Mouse (Mus musculus) kidney, embryonic 15.5 days (tissue): ENCODE results near the gene AA792892. TPM values are rescaled to one million over a fixed set of nuclear protein-coding genes. Genes with fewer than 3 reads are reported as not detected.
"Not testable (repeated sequence)": the region's sequence is repeated elsewhere in the genome, so short reads cannot be mapped to it uniquely, and the experiment has no call there.

Source experiments
- ATAC-seq: fragments of 200-750 bp; cut with Nextera tagmentation; replicated peaks from 2 replicates; pipeline ENCODE4 v1.8.0; 2017; ENCODE audit warnings: moderate TSS enrichment; ENCODE audit not compliant: low FRiP score
- H3K27ac ChIP-seq: fragments of 300-500 bp; sonication (generic); 2 replicates; pipeline ENCODE4 v1.5.1; 2015; ENCODE audit warnings: mild to moderate bottlenecking, inconsistent platforms
- H3K27me3 ChIP-seq: fragments of 300-500 bp; sonication (generic); 2 replicates; pipeline ENCODE4 v1.6.1; 2015; ENCODE audit warnings: inconsistent platforms
- H3K36me3 ChIP-seq: fragments of 300-500 bp; sonication (generic); 2 replicates; pipeline ENCODE4 v1.6.1; 2015; ENCODE audit warnings: inconsistent platforms
- H3K4me1 ChIP-seq: fragments of 300-500 bp; sonication (generic); 2 replicates; pipeline ENCODE4 v1.6.1; 2015; ENCODE audit warnings: inconsistent platforms
- H3K4me2 ChIP-seq: fragments of 300-500 bp; sonication (generic); 2 replicates; pipeline ENCODE4 v1.6.1; 2015; ENCODE audit warnings: moderate library complexity, mild to moderate bottlenecking, inconsistent platforms
- H3K4me3 ChIP-seq: fragments of 300-500 bp; sonication (generic); replicated peaks from 2 replicates; pipeline ENCODE4 v1.5.1; 2015; ENCODE audit warnings: mild to moderate bottlenecking, inconsistent platforms
- H3K9ac ChIP-seq: fragments of 300-500 bp; sonication (generic); 2 replicates; pipeline ENCODE4 v1.6.1; 2015; ENCODE audit warnings: mild to moderate bottlenecking, inconsistent platforms
- H3K9me3 ChIP-seq: fragments of 300-500 bp; sonication (generic); replicated peaks from 2 replicates; pipeline ENCODE4 v1.6.1; 2016; ENCODE audit warnings: inconsistent platforms
- WGBS: fragments of 180-500 bp; shearing (Covaris S2); methylation state at CpG from one replicate; pipeline ENCODE4 v1.1.7; 2015; ENCODE audit warnings: mixed read lengths; 5-methylcytosine and 5-hydroxymethylcytosine counted together
- polyA plus RNA-seq: library from polyadenylated mRNA; unstranded; fragments of >200 nt; fragmentation: Nextera tagmentation; extraction: Ambion mirVana; gene quantifications from 2 replicates; pipeline ENCODE4 v1.2.1, GENCODE M21; 2015

The AA792892 gene
- not detected in 2 replicates for polyA plus RNA-seq

GRCm38 (mm10) chr5:94339449-94339848 lies at the start of gene AA792892:
Gene AA792892, plus strand, starts transcription at chr5:94339749.
- not testable (repeated sequence) for H3K9ac ChIP-seq, H3K4me3 ChIP-seq, H3K4me1 ChIP-seq, H3K4me2 ChIP-seq, ATAC-seq, H3K36me3 ChIP-seq, H3K27ac ChIP-seq, H3K27me3 ChIP-seq, H3K9me3 ChIP-seq
- no CpG with 5 or more reads among the region's 2 CpGs for WGBS

- ATAC-seq, H3K36me3 ChIP-seq, H3K27me3 ChIP-seq, H3K9me3 ChIP-seq, H3K9ac ChIP-seq, H3K27ac ChIP-seq, H3K4me2 ChIP-seq, H3K4me3 ChIP-seq, H3K4me1 ChIP-seq: not testable (repeated sequence)
- 88% methylated on average over 1 of the region's 1 CpGs for WGBS
These were observed 32.9 kb upstream of the AA792892 start, which contains the start of gene A430089I19Rik for GRCm38 (mm10) chr5:94306696-94307095. Gene A430089I19Rik, minus strand, starts transcription at chr5:94306796.

GRCm38 (mm10) chr5:94314135-94314534 lies 25.4 kb upstream of the AA792892 start, which contains the start of gene Gm6502:
Gene Gm6502, plus strand, starts transcription at chr5:94314435.
- H3K4me1 ChIP-seq, H3K27ac ChIP-seq, H3K9ac ChIP-seq, H3K27me3 ChIP-seq, H3K36me3 ChIP-seq, H3K4me2 ChIP-seq, H3K4me3 ChIP-seq, ATAC-seq, H3K9me3 ChIP-seq: not testable (repeated sequence)
- no CpG with 5 or more reads among the region's 2 CpGs for WGBS

Other genes starting within 250 kb of the AA792892 start
- not detected in 2 replicates for gene Gm3106, start 121.7 kb upstream of the AA792892 start, polyA plus RNA-seq
- gene A430089I19Rik, start 33.0 kb upstream of the AA792892 start, polyA plus RNA-seq = not detected in 2 replicates
- gene Gm6502, start 25.3 kb upstream of the AA792892 start, polyA plus RNA-seq = not detected in 2 replicates
- not detected in 2 replicates for gene Gm7682, start 106.0 kb downstream of the AA792892 start, polyA plus RNA-seq
- not detected in 2 replicates for gene Gm3139, start 186.5 kb downstream of the AA792892 start, polyA plus RNA-seq